Mouse (Mus musculus): ENCODE results near the gene Smpd3.

The Smpd3 gene

GRCm38 (mm10) chr8:106337852-106338521 lies at the start of gene Smpd3:
Gene Smpd3 (minus strand): TSS chr8:106337988.
- DNase-seq (ENCODE audit: low spot score), result peak; percentile 98

DNA sequence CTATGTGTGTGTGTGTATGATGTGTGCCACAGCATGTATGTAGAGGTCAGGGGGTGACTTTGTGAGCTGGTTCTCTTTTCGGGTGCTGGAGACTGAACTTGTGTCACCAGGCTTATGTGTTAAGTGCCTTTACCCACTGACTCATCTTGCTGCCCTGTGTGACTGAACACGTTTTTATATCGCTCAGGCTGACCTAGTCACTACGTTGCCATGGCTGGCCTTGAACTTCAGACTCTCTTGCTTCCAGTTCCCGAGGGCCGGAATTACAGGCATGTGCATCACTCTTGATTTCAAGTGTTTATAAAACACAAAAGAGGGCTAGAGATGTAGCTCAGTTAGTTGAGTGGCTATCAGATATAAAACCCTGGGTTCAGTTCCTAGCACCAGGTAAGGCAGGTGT lies 43.2 kb upstream of the Smpd3 start:
- no peak for DNase-seq (ENCODE audit: low spot score)

DNA sequence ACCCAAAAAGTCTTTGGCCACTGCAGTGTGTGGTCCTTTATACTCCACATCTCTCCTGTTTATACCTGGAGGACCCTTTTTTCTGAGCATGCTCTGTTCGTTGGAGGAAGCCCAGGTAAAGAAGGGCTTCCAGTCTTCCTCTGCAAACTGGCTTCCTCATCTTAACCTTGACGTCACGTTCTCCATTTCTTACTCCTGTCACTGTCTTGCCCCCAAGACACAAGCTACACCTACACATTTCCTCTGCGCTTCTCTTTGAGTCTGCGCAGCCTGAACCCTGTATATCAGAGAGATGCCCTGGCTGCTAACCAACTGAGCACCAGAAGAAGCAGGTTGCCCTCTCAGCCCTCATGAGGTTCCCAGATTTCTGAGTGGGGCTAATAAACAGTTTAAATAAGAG lies 41.6 kb upstream of the Smpd3 start:
- DNase-seq (ENCODE audit: low spot score), result no peak

DNA sequence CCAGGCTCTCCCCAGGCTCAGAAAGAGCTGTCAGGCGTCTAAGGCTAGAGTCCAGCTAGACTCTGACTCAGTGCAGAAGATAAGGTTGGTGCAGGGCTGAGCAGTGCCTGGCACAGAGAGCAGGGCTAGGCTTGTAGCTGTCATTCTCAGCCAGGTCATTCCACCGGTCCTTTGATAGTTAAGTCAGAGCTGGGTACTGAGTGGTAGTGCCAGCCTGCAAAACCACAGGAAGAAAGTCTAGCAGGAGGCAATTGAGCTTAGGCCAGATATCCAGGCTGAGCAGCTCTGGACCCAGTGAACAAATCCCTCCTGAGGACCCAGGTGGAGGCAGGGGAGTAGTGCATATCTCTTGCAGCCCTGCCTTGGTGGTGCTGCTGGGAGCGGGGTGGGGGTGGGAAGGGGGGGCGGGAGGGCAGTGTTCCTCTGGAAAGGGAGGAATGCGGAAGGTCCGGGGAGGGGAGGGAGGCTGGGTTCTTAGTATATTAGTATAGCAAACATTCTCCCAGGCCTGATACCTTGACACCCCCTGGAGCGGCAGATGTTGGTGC lies 40.8 kb upstream of the Smpd3 start:
- DNase-seq (ENCODE audit: low spot score), result peak; percentile 51

- no peak for DNase-seq (ENCODE audit: low spot score)
Measured at GRCm38 (mm10) chr8:106376862-106377261, 39.1 kb upstream of the Smpd3 start.

DNA sequence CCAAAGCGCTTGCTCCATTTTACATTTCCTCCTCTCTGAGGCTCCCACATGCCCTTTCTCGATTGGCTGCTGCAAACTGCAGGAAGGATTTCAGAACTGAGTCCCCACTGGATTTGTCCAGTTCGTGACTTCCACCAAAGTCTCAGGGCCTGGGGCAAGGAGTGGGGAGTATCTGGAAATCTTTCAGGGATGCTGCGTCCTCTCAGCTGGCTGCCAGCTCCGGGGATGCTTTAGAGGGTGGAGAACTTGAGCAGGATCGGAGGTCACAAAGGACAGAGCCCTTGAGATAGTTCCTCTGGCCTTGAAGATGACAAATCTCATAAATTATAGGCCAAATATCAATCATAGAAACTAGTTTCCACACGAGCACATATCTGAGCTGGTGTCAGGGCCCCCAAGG lies 38.2 kb upstream of the Smpd3 start:
- DNase-seq (ENCODE audit: low spot score), result no peak

- no peak for DNase-seq (ENCODE audit: low spot score)
Measured at GRCm38 (mm10) chr8:106369069-106369468, 31.3 kb upstream of the Smpd3 start.

GRCm38 (mm10) chr8:106368501-106368900 lies 30.7 kb upstream of the Smpd3 start:
- DNase-seq (ENCODE audit: low spot score), result no peak

DNA sequence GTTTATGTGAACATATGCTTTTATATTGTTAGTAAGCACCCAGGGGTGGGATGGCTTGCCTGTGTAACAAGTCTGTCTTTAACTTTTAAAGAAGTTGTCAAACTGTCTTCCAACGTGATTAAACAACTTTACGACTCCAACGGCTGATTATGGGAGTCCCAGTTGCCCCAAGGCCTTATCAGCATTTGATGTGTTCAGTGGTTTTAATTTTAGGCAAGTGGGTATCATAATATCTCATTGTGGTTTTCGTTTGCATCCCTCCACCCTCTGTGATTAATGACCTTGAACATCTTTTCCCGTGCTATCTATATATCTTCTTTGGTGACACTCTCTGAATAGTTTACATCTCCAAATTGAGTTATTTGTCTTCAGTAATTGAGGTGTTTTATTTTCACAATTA lies 27.0 kb upstream of the Smpd3 start:
- no peak for DNase-seq (ENCODE audit: low spot score)

DNA sequence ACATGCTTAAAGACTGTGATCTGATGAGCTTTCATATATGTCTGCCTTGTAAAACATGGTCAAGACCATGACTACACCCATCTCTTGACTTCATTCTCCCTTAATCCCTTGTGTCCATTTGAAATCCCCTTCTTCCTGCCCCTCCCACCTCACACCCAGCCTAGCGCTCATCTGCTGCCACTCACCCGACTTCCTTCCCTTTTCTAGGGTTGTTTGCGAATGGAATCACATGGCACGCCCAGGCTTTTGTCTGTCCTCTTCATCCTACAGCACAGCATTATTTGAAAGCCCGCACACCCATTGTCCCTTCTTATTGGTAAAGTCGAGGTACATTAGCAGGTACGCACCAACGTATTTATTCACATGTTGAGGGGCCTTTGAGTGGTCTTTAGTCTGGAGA lies 26.5 kb upstream of the Smpd3 start:
- no peak for DNase-seq (ENCODE audit: low spot score)

GRCm38 (mm10) chr8:106363321-106363720 lies 25.5 kb upstream of the Smpd3 start:
- DNase-seq (ENCODE audit: low spot score), result no peak

GRCm38 (mm10) chr8:106359650-106360338 lies 22.0 kb upstream of the Smpd3 start:
- DNase-seq (ENCODE audit: low spot score), result no peak

- DNase-seq (ENCODE audit: low spot score), result no peak
Measured at GRCm38 (mm10) chr8:106351135-106351534, 13.3 kb upstream of the Smpd3 start.

GRCm38 (mm10) chr8:106349398-106349797 lies 11.6 kb upstream of the Smpd3 start:
- no peak for DNase-seq (ENCODE audit: low spot score)

DNA sequence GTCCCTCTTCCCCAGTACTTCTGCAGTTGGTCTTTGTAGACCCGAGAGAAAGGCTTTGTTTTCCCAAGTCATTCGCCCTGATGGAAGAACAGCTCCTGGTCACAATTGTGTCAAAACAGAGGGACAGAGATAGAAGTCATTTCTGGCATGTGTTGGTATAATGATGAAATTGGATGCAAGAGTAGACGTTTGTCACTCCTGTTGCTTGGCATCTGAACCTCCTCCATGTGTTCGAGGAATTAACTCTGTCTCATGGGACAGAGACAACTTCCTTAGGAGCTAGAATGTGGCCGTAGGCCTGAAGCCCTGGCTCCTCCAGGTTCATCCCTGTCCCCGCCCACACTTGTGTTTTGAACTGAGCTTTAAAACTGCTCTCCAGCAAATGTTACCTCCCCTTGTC lies 8.3 kb upstream of the Smpd3 start:
- DNase-seq (ENCODE audit: low spot score), result no peak

DNA sequence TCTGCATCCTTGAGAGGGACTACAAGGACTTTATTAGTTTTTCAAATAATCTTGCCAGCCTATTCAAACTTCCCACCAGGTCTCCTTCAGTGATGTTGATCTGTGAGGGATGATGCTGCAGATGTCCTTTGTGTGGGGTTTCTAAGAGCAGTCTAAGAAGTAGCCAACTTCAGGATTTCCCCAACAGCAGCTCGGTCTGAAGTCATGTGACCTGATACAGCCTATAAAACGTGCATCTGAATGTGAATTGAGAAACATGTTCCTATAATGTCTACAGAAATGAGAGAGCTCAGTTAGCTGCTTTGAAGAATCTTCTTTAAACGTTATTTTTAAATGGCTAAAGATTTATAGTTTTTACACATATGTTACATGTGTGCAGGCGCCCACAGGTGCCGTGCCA lies 5.7 kb upstream of the Smpd3 start:
- DNase-seq (ENCODE audit: low spot score), result no peak

DNA sequence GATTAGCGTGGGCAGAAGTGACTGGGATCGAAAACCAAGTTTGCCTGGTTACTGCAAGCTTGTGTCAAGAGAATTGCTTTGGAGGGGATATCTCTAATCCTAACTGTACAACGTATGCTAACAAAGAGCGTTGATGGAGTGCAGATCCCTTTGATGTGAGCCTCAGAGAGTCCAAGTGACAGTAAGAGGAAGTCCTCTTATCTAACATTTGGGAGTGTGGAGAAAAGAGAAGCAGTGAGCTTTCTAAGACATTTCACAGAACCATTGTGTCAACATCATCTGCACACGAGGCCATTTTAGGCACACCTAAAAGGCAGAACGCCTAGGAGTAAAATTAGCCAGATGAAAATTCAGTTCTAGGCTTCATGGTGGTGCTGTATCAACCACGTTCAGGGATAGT lies 5.0 kb upstream of the Smpd3 start:
- DNase-seq (ENCODE audit: low spot score), result no peak

DNA sequence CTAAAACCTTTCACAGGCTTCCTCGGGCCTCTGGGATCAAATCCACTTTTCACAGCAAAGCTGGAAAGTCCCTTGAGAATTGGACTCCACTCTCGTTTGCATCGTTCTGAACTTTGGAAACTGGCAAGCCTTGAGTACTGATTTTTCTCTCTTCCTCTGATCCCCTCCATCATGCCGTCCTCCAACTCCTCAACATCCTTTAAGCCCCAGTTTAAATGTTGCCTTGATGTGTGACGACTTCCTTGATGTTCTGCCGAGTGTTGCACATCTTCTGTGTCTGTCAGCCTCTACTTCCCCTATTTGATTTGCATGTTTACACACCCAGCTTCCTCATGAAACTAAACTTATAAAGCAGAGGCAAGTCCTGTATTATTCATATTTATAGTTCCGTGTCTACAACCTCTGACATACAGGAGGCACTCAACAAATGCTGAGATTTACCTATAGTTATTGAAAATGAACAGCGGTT lies 987 bp upstream of the Smpd3 start:
- no peak for DNase-seq (ENCODE audit: low spot score)

- DNase-seq (ENCODE audit: low spot score), result no peak
Measured at GRCm38 (mm10) chr8:106336561-106336960, 1.2 kb downstream of the Smpd3 start.

- DNase-seq (ENCODE audit: low spot score), result no peak
Measured at GRCm38 (mm10) chr8:106336031-106336430, 1.8 kb downstream of the Smpd3 start.

DNA sequence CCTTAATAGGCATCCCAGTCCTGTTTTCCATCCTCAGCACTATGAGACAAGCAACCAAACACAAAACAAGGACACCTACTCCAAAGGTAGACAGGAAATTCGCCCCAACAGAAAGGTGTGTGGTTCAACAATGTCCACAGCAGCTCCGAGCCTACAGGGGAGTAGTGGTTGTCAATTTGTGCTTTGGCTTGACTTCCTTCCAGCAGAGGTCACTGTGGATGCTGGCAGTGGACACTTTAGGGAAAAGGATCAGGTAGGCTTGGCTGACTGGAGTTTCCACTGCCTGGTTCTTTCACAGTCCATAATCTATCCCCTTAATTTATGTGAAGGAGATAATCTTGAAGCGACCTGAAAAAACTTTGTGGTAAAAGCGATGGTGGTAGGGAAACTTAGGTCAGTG lies 2.6 kb downstream of the Smpd3 start:
- DNase-seq (ENCODE audit: low spot score), result peak; percentile 9

DNA sequence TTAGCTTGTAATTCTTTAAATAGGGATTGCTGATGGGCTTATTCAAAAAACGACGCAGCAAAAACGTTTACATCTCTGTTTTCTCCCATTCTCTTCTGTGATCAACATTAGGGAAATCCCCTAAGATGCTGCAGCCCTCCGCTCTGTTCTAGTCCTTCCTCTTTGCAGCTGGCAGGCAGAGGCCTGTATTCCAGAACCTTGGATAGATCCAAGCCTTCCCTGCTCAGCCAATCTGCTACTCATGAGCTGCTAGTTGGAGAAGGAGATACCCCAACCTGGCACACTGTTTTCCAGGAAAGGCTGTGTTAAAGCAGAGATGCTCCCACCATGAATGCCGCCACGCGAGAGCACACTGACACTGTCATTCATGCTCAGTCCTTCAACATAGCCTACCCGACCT lies 4.4 kb downstream of the Smpd3 start:
- DNase-seq (ENCODE audit: low spot score), result no peak

- DNase-seq (ENCODE audit: low spot score), result no peak
Measured at GRCm38 (mm10) chr8:106332498-106332897, 5.3 kb downstream of the Smpd3 start.

- no peak for DNase-seq (ENCODE audit: low spot score)
Measured at GRCm38 (mm10) chr8:106326624-106327023, 11.2 kb downstream of the Smpd3 start.

All from urinary bladder, postnatal 14 days (tissue).